Mouse (Mus musculus) hindbrain, embryonic 10.5 days (tissue): ENCODE data around the gene Mknk1. TPM values are rescaled to one million over a fixed set of nuclear protein-coding genes. Genes with fewer than 3 reads are reported as not detected.

ENCODE experiments used
- DNase-seq: peaks from one replicate; pipeline ENCODE4 v3.0.0-alpha.2; 2017; ENCODE audit warnings: low spot score
- H3K27ac ChIP-seq: fragments of 300-500 bp; sonication (generic); 2 replicates; pipeline ENCODE4 v1.5.1; 2016; ENCODE audit warnings: mild to moderate bottlenecking, moderate library complexity
- H3K27me3 ChIP-seq: fragments of 300-500 bp; sonication (generic); 2 replicates; pipeline ENCODE4 v1.6.1; 2016; ENCODE audit warnings: mild to moderate bottlenecking; ENCODE audit not compliant: poor library complexity, insufficient read depth, severe bottlenecking
- H3K36me3 ChIP-seq: fragments of 300-500 bp; sonication (generic); 2 replicates; pipeline ENCODE4 v1.6.1; 2016; ENCODE audit warnings: mild to moderate bottlenecking, moderate library complexity
- H3K4me1 ChIP-seq: fragments of 300-500 bp; sonication (generic); replicated peaks from 2 replicates; pipeline ENCODE4 v1.6.1; 2016; ENCODE audit warnings: mild to moderate bottlenecking
- H3K4me3 ChIP-seq: fragments of 300-500 bp; sonication (generic); 2 replicates; pipeline ENCODE4 v1.5.1; 2016; ENCODE audit warnings: mild to moderate bottlenecking, moderate library complexity
- H3K9me3 ChIP-seq: fragments of 300-500 bp; sonication (generic); 2 replicates; pipeline ENCODE4 v1.6.1; 2016; ENCODE audit warnings: mild to moderate bottlenecking, moderate library complexity
- WGBS: fragments of 180-500 bp; shearing (Covaris S2); methylation state at CpG from one replicate; pipeline ENCODE4 v1.1.7; 2016; 5-methylcytosine and 5-hydroxymethylcytosine counted together
- polyA plus RNA-seq: library from polyadenylated mRNA; unstranded; fragments of >200 nt; fragmentation: Nextera tagmentation; extraction: Ambion mirVana; gene quantifications from 2 replicates; pipeline ENCODE4 v1.2.1, GENCODE M21; 2016

Mknk1 gene
- polyA plus RNA-seq, 1 experiment from 2014 or later = 30.7 TPM

GRCm38 (mm10) chr4:115878828-115879227 lies 39.8 kb downstream of the Mknk1 start:
- peaks cover 18% of the 10 kb centered on the region; the same call in 1 of the 2 replicates for H3K27me3 ChIP-seq
- WGBS = 37% methylated on average over 9 of the region's 9 CpGs
- peak overlapping the region; percentile 89 for H3K27ac ChIP-seq
- no peak for DNase-seq
- peaks cover 29% of the 10 kb centered on the region for H3K36me3 ChIP-seq
- no peaks in the 10 kb centered on the region for H3K9me3 ChIP-seq
- peaks cover 71% of the 10 kb centered on the region for H3K4me1 ChIP-seq
- H3K4me3 ChIP-seq = no peak overlapping the region

GRCm38 (mm10) chr4:115881183-115881582 lies 42.2 kb downstream of the Mknk1 start:
- no peaks in the 10 kb centered on the region for H3K9me3 ChIP-seq
- peaks cover 15% of the 10 kb centered on the region; the same call in 1 of the 2 replicates for H3K27me3 ChIP-seq
- H3K4me3 ChIP-seq = peak overlapping the region; percentile 16
- H3K36me3 ChIP-seq = peaks cover 6% of the 10 kb centered on the region
- H3K27ac ChIP-seq = peak overlapping the region; percentile 80
- DNase-seq = peak; percentile 75
- H3K4me1 ChIP-seq = peaks cover 76% of the 10 kb centered on the region
- 10% methylated on average over 1 of the region's 1 CpGs for WGBS

GRCm38 (mm10) chr4:115882195-115882594 lies 43.2 kb downstream of the Mknk1 start:
- DNase-seq = no peak
- H3K9me3 ChIP-seq = no peaks in the 10 kb centered on the region
- no peak overlapping the region for H3K4me3 ChIP-seq
- H3K27ac ChIP-seq = peak overlapping the region; percentile 72
- H3K36me3 ChIP-seq = no peaks in the 10 kb centered on the region
- H3K27me3 ChIP-seq = 0 out of 2 replicates have a peak, but pooled peaks cover 10% of the 10 kb centered on the region
- WGBS = 67% methylated on average over 4 of the region's 4 CpGs
- H3K4me1 ChIP-seq = peaks cover 65% of the 10 kb centered on the region

- no peak within 1 kb of the TSS for H3K4me3 ChIP-seq
- H3K27ac ChIP-seq = no peak within 1 kb of the TSS
- H3K4me1 ChIP-seq = peaks cover 47% of the 10 kb centered on the region
- H3K27me3 ChIP-seq = peaks cover 22% of the 10 kb centered on the region
- 70% methylated on average over 6 of the region's 6 CpGs for WGBS
- H3K36me3 ChIP-seq = no peaks in the 10 kb centered on the region
- DNase-seq = no peak
- no peaks in the 10 kb centered on the region for H3K9me3 ChIP-seq
Observed at GRCm38 (mm10) chr4:115884022-115884421, 45.0 kb downstream of the Mknk1 start, which contains the start of gene Kncn. Kncn (plus strand) TSS chr4:115884400.

GRCm38 (mm10) chr4:115885846-115886245 lies 46.8 kb downstream of the Mknk1 start:
- peaks cover 36% of the 10 kb centered on the region for H3K27me3 ChIP-seq
- peaks cover 40% of the 10 kb centered on the region for H3K4me1 ChIP-seq
- no peak overlapping the region for H3K27ac ChIP-seq
- WGBS = 83% methylated on average over 3 of the region's 3 CpGs
- no peaks in the 10 kb centered on the region for H3K36me3 ChIP-seq
- H3K4me3 ChIP-seq = no peak overlapping the region
- DNase-seq = no peak
- no peaks in the 10 kb centered on the region for H3K9me3 ChIP-seq

GRCm38 (mm10) chr4:115886875-115887274 lies 47.9 kb downstream of the Mknk1 start:
- WGBS = 50% methylated on average over 1 of the region's 1 CpGs
- H3K27me3 ChIP-seq = peaks cover 47% of the 10 kb centered on the region

GRCm38 (mm10) chr4:115890066-115890465 lies 51.1 kb downstream of the Mknk1 start:
- Histone ChIP-seq H3K27me3 (peaks cover 71% of the 10 kb centered on the region), H3K27ac (peak overlapping the region; percentile 54; the same call in 1 of the 2 replicates)
- 10% methylated on average over 6 of the region's 6 CpGs for WGBS

More at GRCm38 (mm10) chr4:115886875-115887274, 47.9 kb downstream of the Mknk1 start:
- Histone ChIP-seq H3K9me3 (no peaks in the 10 kb centered on the region), H3K36me3 (no peaks in the 10 kb centered on the region), H3K4me1 (peaks cover 32% of the 10 kb centered on the region), H3K4me3 (no peak overlapping the region), H3K27ac (no peak overlapping the region)
- DNase-seq = no peak

GRCm38 (mm10) chr4:115890553-115890952 lies 51.6 kb downstream of the Mknk1 start, which contains the start of gene 6430628N08Rik:
6430628N08Rik (plus strand) TSS chr4:115890665.
- Histone ChIP-seq H3K4me3 (peak within 1 kb of the TSS; percentile 51), H3K9me3 (no peaks in the 10 kb centered on the region), H3K36me3 (no peaks in the 10 kb centered on the region), H3K27ac (peak within 1 kb of the TSS; percentile 54; the same call in 1 of the 2 replicates), H3K4me1 (peaks cover 14% of the 10 kb centered on the region), H3K27me3 (peaks cover 76% of the 10 kb centered on the region)
- DNase-seq = peak; percentile 47
- WGBS = 1% methylated on average over 31 of the region's 31 CpGs

More at GRCm38 (mm10) chr4:115890066-115890465, 51.1 kb downstream of the Mknk1 start:
- Histone ChIP-seq H3K4me1 (peaks cover 14% of the 10 kb centered on the region), H3K9me3 (no peaks in the 10 kb centered on the region), H3K36me3 (no peaks in the 10 kb centered on the region), H3K4me3 (peak overlapping the region; percentile 51)
- no peak for DNase-seq

GRCm38 (mm10) chr4:115894281-115894680 lies 55.3 kb downstream of the Mknk1 start:
- peaks cover 96% of the 10 kb centered on the region for H3K27me3 ChIP-seq
- WGBS = 20% methylated on average over 3 of the region's 3 CpGs
- H3K4me3 ChIP-seq = no peak overlapping the region
- no peak overlapping the region for H3K27ac ChIP-seq
- H3K4me1 ChIP-seq = peaks cover 29% of the 10 kb centered on the region
- no peaks in the 10 kb centered on the region for H3K36me3 ChIP-seq
- DNase-seq = no peak
- no peaks in the 10 kb centered on the region for H3K9me3 ChIP-seq

GRCm38 (mm10) chr4:115897901-115898631 lies 59.1 kb downstream of the Mknk1 start:
- Histone ChIP-seq H3K4me3 (peak overlapping the region; percentile 62), H3K9me3 (no peaks in the 10 kb centered on the region), H3K36me3 (no peaks in the 10 kb centered on the region), H3K27me3 (peaks cover 96% of the 10 kb centered on the region), H3K27ac (peak overlapping the region; percentile 79), H3K4me1 (peaks cover 16% of the 10 kb centered on the region)
- peak; percentile 64 for DNase-seq
- WGBS = under 1% methylated on average over 56 of the region's 56 CpGs

- peaks cover 37% of the 10 kb centered on the region for H3K4me1 ChIP-seq
- no peak overlapping the region for H3K27ac ChIP-seq
- H3K36me3 ChIP-seq = no peaks in the 10 kb centered on the region
- H3K27me3 ChIP-seq = peaks cover 99% of the 10 kb centered on the region
- peak; percentile 78 for DNase-seq
- no peak overlapping the region for H3K4me3 ChIP-seq
- no peaks in the 10 kb centered on the region for H3K9me3 ChIP-seq
- 19% methylated on average over 5 of the region's 5 CpGs for WGBS
Observed at GRCm38 (mm10) chr4:115902816-115903215, 63.8 kb downstream of the Mknk1 start.

GRCm38 (mm10) chr4:115904375-115904774 lies 65.4 kb downstream of the Mknk1 start:
- 5% methylated on average over 12 of the region's 12 CpGs for WGBS
- peak; percentile 41 for DNase-seq
- Histone ChIP-seq H3K36me3 (no peaks in the 10 kb centered on the region), H3K9me3 (no peaks in the 10 kb centered on the region), H3K4me1 (peaks cover 30% of the 10 kb centered on the region), H3K4me3 (no peak overlapping the region), H3K27me3 (peaks cover 99% of the 10 kb centered on the region), H3K27ac (peak overlapping the region; percentile 47; the same call in 1 of the 2 replicates)

- H3K27me3 ChIP-seq = peaks cover 92% of the 10 kb centered on the region
- no peaks in the 10 kb centered on the region for H3K9me3 ChIP-seq
- WGBS = under 1% methylated on average over 7 of the region's 7 CpGs
- H3K36me3 ChIP-seq = no peaks in the 10 kb centered on the region
- H3K4me1 ChIP-seq = peaks cover 30% of the 10 kb centered on the region
- H3K27ac ChIP-seq = no peak overlapping the region
- no peak overlapping the region for H3K4me3 ChIP-seq
- DNase-seq = peak; percentile 43
Observed at GRCm38 (mm10) chr4:115905701-115906100, 66.7 kb downstream of the Mknk1 start.
